Mouse (Mus musculus) spleen, adult 2 months (tissue): ENCODE results near the gene Zbtb9.

Source experiments
- CTCF ChIP-seq: fragments of 200-500 bp; IDR thresholded peaks from 2 replicates; pipeline ENCODE4 v1.5.1; 2011; ENCODE audit warnings: mild to moderate bottlenecking, inconsistent platforms; ENCODE audit not compliant: insufficient read depth, insufficient read length, insufficient replicate concordance; ENCODE audit errors: extremely low read depth
- POLR2A ChIP-seq: fragments of 200-500 bp; IDR thresholded peaks from 2 replicates; pipeline ENCODE4 v1.6.1; 2011; ENCODE audit warnings: low read depth, low read length, inconsistent platforms

DNA sequence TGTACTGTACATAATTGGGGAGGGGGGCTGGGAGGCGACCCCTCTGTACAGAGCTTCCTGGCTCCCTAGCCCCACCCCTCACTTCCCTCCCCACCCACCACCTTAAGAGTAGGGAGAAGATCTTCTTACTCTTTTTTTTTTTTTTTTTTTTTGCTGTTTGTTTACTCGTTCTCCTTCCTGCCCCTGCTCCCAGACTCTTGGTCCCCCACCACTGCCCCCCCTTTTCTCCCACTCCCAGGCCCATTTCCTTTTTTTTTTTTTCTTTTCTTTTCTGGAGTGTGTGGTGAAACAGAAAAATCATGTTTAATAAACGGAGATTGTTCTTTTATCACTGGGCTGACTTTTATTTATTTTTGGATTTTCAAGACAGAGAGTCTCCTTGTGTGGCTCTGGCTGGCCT is 860 bp upstream of the Zbtb9 start:
- TF ChIP-seq POLR2A (no peak), CTCF (no peak)
